25 mouse cellular contexts compared by ENCODE assay signal in genomic region chr13:97067691-97068090, GRCm38 (mm10). TPM values are rescaled to one million over a fixed set of nuclear protein-coding genes. Genes with fewer than 3 reads are reported as not detected.
DNase-seq lines count a peak whose midpoint lies in the region; ATAC-seq and TF ChIP-seq lines count a peak whose summit lies in the region.
"Had no signal": no experiment of that assay in that cellular context is flagged by ENCODE, and none has a peak within 500 bp of the region (broad histone marks: within the 10 kb centered on the region; RNA-seq: fewer than 3 reads in every experiment).

No protein-coding gene starts in this region.

- TF ChIP-seq POLR2A in heart, adult 2 months (IDR thresholded peaks at IDR 0.05; ENCODE audit: insufficient read depth, low read depth, low read length) = no peak

- no peak for TF ChIP-seq EP300 in heart, adult 2 months (IDR thresholded peaks at IDR 0.05; ENCODE audit: insufficient read depth, low read depth, low read length)
- no peak for TF ChIP-seq EP300 in liver, postnatal 0 days (IDR thresholded peaks at IDR 0.05; ENCODE audit: low read depth)

- WGBS in heart, embryonic 10.5 days = 7% methylated on average over 6 of the region's 6 CpGs
- 37% methylated on average over 6 of the region's 6 CpGs for WGBS in heart, adult 2 months
- 4% methylated on average over 6 of the region's 6 CpGs for WGBS in midbrain, embryonic 14.5 days
- WGBS in midbrain, embryonic 16.5 days = 5% methylated on average over 6 of the region's 6 CpGs
- WGBS in embryonic facial prominence, embryonic 11.5 days = 4% methylated on average over 6 of the region's 6 CpGs
- WGBS in liver, postnatal 0 days (ENCODE audit: insufficient replicate concordance) = 48% methylated on average over 6 of the region's 6 CpGs

- no peak overlapping the region for H3K9ac ChIP-seq in heart, adult 2 months (ENCODE audit: low read depth, low read length)
- H3K9ac ChIP-seq in midbrain, embryonic 14.5 days (replicated peaks; ENCODE audit: low read length) = no peak overlapping the region
- H3K9ac ChIP-seq in midbrain, embryonic 16.5 days (ENCODE audit: low read depth, low read length) = no peak overlapping the region
- no peak overlapping the region for H3K9ac ChIP-seq in embryonic facial prominence, embryonic 11.5 days (replicated peaks; ENCODE audit: low read length)
- no peak overlapping the region for H3K9ac ChIP-seq in liver, postnatal 0 days (replicated peaks)
- H3K9ac ChIP-seq: forebrain, embryonic 13.5 days; midbrain, embryonic 12.5 days had no signal

- no peak overlapping the region for H3K4me2 ChIP-seq in midbrain, embryonic 14.5 days (ENCODE audit: low read length)
- H3K4me2 ChIP-seq in midbrain, embryonic 16.5 days (ENCODE audit: low read length) = no peak overlapping the region
- no peak overlapping the region for H3K4me2 ChIP-seq in embryonic facial prominence, embryonic 11.5 days (ENCODE audit: low read depth, low read length)
- H3K4me2 ChIP-seq in liver, postnatal 0 days (ENCODE audit: low read depth, low read length) = peak overlapping the region; percentile 66
- H3K4me2 ChIP-seq: forebrain, embryonic 13.5 days; midbrain, embryonic 12.5 days had no signal

- H3K4me1 ChIP-seq in heart, embryonic 10.5 days = peaks cover 19% of the 10 kb centered on the region
- no peaks in the 10 kb centered on the region for H3K4me1 ChIP-seq in heart, adult 2 months (ENCODE audit: control insufficient read depth, insufficient read depth, low read length)
- H3K4me1 ChIP-seq in midbrain, embryonic 14.5 days (ENCODE audit: control insufficient read depth, insufficient read depth, low read length) = peaks cover under 1% of the 10 kb centered on the region; the same call in 1 of the 2 replicates
- H3K4me1 ChIP-seq in midbrain, embryonic 16.5 days (ENCODE audit: control insufficient read depth, insufficient read depth, low read length) = peaks cover 1% of the 10 kb centered on the region
- no peaks in the 10 kb centered on the region for H3K4me1 ChIP-seq in embryonic facial prominence, embryonic 11.5 days (ENCODE audit: control insufficient read depth, insufficient read depth, low read length)
- H3K4me1 ChIP-seq in liver, postnatal 0 days (ENCODE audit: insufficient read depth) = peaks cover 20% of the 10 kb centered on the region

- no peaks in the 10 kb centered on the region for H3K27me3 ChIP-seq in heart, embryonic 10.5 days (ENCODE audit: insufficient read depth, poor library complexity, severe bottlenecking)
- H3K27me3 ChIP-seq in heart, adult 2 months (ENCODE audit: control insufficient read depth, insufficient read depth, low read length) = peaks cover 11% of the 10 kb centered on the region
- peaks cover 10% of the 10 kb centered on the region; the same call in 1 of the 2 replicates for H3K27me3 ChIP-seq in midbrain, embryonic 14.5 days (ENCODE audit: control insufficient read depth, insufficient read depth, low read length)
- peaks cover 3% of the 10 kb centered on the region for H3K27me3 ChIP-seq in midbrain, embryonic 16.5 days (ENCODE audit: control insufficient read depth, insufficient read depth, low read depth, low read length)
- no peaks in the 10 kb centered on the region for H3K27me3 ChIP-seq in embryonic facial prominence, embryonic 11.5 days (ENCODE audit: control insufficient read depth, insufficient read depth, low read length)
- H3K27me3 ChIP-seq in liver, postnatal 0 days (ENCODE audit: insufficient read depth, low read length) = peaks cover 27% of the 10 kb centered on the region

- H3K9me3 ChIP-seq in heart, embryonic 10.5 days = no peaks in the 10 kb centered on the region
- H3K9me3 ChIP-seq in midbrain, embryonic 14.5 days (ENCODE audit: control insufficient read depth, low read length) = no peaks in the 10 kb centered on the region
- no peaks in the 10 kb centered on the region for H3K9me3 ChIP-seq in midbrain, embryonic 16.5 days (replicated peaks; ENCODE audit: control insufficient read depth, low read length, poor library complexity, severe bottlenecking)
- H3K9me3 ChIP-seq in embryonic facial prominence, embryonic 11.5 days (replicated peaks; ENCODE audit: control insufficient read depth, low read length) = no peaks in the 10 kb centered on the region
- H3K9me3 ChIP-seq in liver, postnatal 0 days (ENCODE audit: low read length) = no peaks in the 10 kb centered on the region
- H3K9me3 ChIP-seq: forebrain, embryonic 13.5 days; midbrain, embryonic 12.5 days had no signal

- no peak for ATAC-seq in midbrain, embryonic 14.5 days (ENCODE audit: low FRiP score, low TSS enrichment)
- ATAC-seq in midbrain, embryonic 16.5 days = no peak
- no peak for ATAC-seq in embryonic facial prominence, embryonic 11.5 days (replicated peaks; ENCODE audit: insufficient number of reproducible peaks, low FRiP score, low TSS enrichment, low read depth)
- no peak for ATAC-seq in liver, postnatal 0 days
- ATAC-seq: forebrain, embryonic 13.5 days; hindbrain, embryonic 16.5 days; intestine, postnatal 0 days had no signal

- H3K27ac ChIP-seq in heart, embryonic 10.5 days = peak overlapping the region; percentile 73
- H3K27ac ChIP-seq in heart, adult 2 months = no peak overlapping the region
- no peak overlapping the region for H3K27ac ChIP-seq in midbrain, embryonic 14.5 days (replicated peaks; ENCODE audit: low read depth, low read length)
- H3K27ac ChIP-seq in midbrain, embryonic 16.5 days (ENCODE audit: low read length) = no peak overlapping the region
- no peak overlapping the region for H3K27ac ChIP-seq in embryonic facial prominence, embryonic 11.5 days (replicated peaks; ENCODE audit: low read depth, low read length)
- 0 out of 2 replicates have a peak overlapping the region, but pooled peaks have one; percentile 30 for H3K27ac ChIP-seq in liver, postnatal 0 days (ENCODE audit: low read depth)
- H3K27ac ChIP-seq: forebrain, embryonic 13.5 days; midbrain, embryonic 12.5 days had no signal

- intact Hi-C loops in heart, adult 2 months (cut with DNase I) = no loop called here

- H3K36me3 ChIP-seq in heart, embryonic 10.5 days = no peaks in the 10 kb centered on the region
- no peaks in the 10 kb centered on the region for H3K36me3 ChIP-seq in heart, adult 2 months (ENCODE audit: control insufficient read depth, insufficient read depth, low read length)
- H3K36me3 ChIP-seq in midbrain, embryonic 14.5 days (ENCODE audit: control insufficient read depth, insufficient read depth, low read length) = no peaks in the 10 kb centered on the region
- no peaks in the 10 kb centered on the region for H3K36me3 ChIP-seq in midbrain, embryonic 16.5 days (ENCODE audit: control insufficient read depth, insufficient read depth, low read length)
- no peaks in the 10 kb centered on the region for H3K36me3 ChIP-seq in embryonic facial prominence, embryonic 11.5 days (replicated peaks; ENCODE audit: control insufficient read depth, insufficient read depth, low read depth, low read length)
- no peaks in the 10 kb centered on the region for H3K36me3 ChIP-seq in liver, postnatal 0 days (replicated peaks; ENCODE audit: insufficient read depth, low read length)
- H3K36me3 ChIP-seq: G1E; midbrain, embryonic 12.5 days had no signal

- no peak for TF ChIP-seq CTCF in heart, adult 2 months (IDR thresholded peaks at IDR 0.05)
- TF ChIP-seq CTCF in liver, postnatal 0 days (IDR thresholded peaks at IDR 0.05; ENCODE audit: low read depth) = no peak

- H3K4me3 ChIP-seq in heart, embryonic 10.5 days = peak overlapping the region; percentile 34
- H3K4me3 ChIP-seq in heart, adult 2 months = no peak overlapping the region
- H3K4me3 ChIP-seq in midbrain, embryonic 14.5 days (replicated peaks; ENCODE audit: low read depth, low read length) = no peak overlapping the region
- H3K4me3 ChIP-seq in midbrain, embryonic 16.5 days (ENCODE audit: low read depth, low read length) = no peak overlapping the region
- no peak overlapping the region for H3K4me3 ChIP-seq in embryonic facial prominence, embryonic 11.5 days (ENCODE audit: low read depth, low read length)
- peak overlapping the region; percentile 40 for H3K4me3 ChIP-seq in liver, postnatal 0 days (ENCODE audit: low read depth, low read length)
- H3K4me3 ChIP-seq: forebrain, embryonic 13.5 days; midbrain, embryonic 12.5 days had no signal

- H3K79me2 ChIP-seq in heart, adult 2 months (replicated peaks; ENCODE audit: control insufficient read depth, insufficient read depth, low read length) = no peaks in the 10 kb centered on the region

- DNase-seq in heart, embryonic 10.5 days (ENCODE audit: low spot score) = no peak
- DNase-seq in heart, adult 2 months = no peak
- peak; percentile 8 for DNase-seq in midbrain, embryonic 14.5 days
- DNase-seq in embryonic facial prominence, embryonic 11.5 days (ENCODE audit: low spot score) = peak; percentile 24
- no peak for DNase-seq in liver, postnatal 0 days
- no peak for DNase-seq in gastrocnemius, postnatal 10 days
- DNase-seq in lung, postnatal 36 days = no peak
- DNase-seq: B cell, adult 2 months; cerebellum, adult 11 months; cerebellum, postnatal 14 days; heart, postnatal 14 days; lung, adult 2 months; lung, postnatal 4 days had no signal

RNA-seq across cellular contexts. Expression of gene Fam169a, which starts 0.6 kb away (rescaled TPM):
- 12.7 and 16.3 TPM in 2 replicates for polyA plus RNA-seq in heart, embryonic 10.5 days (2016; fragmentation: Nextera tagmentation; extraction: Ambion mirVana)
- under 1 TPM; 0.42 to 0.50 TPM for total RNA-seq in heart, adult 2 months (2021)
- polyA plus RNA-seq in heart, adult 2 months (2012; rRNA removed) = 0.12 and 0.26 TPM in 2 replicates
- polyA plus RNA-seq in midbrain, embryonic 14.5 days (2014; fragmentation: Nextera tagmentation; extraction: Ambion mirVana) = 32.7 and 37.9 TPM in 2 replicates
- 36.6 and 38.2 TPM in 2 replicates for polyA plus RNA-seq in midbrain, embryonic 16.5 days (2015; fragmentation: Nextera tagmentation; extraction: Ambion mirVana)
- 8.9 and 9.1 TPM in 2 replicates for polyA plus RNA-seq in embryonic facial prominence, embryonic 11.5 days (2014; fragmentation: Nextera tagmentation; extraction: Ambion mirVana)
- polyA plus RNA-seq in liver, postnatal 0 days (2015; fragmentation: Nextera tagmentation; extraction: Ambion mirVana) = 0.27 and 0.37 TPM in 2 replicates
- under 1 TPM in 1 of 2 experiments, not detected in 1; 0.12 TPM for total RNA-seq in gastrocnemius, postnatal 10 days (2021)
- polyA plus RNA-seq: G1E; lung, adult 2 months had no signal

RNA-seq across cellular contexts. Expression of gene Gm6169, which starts 31.3 kb away (rescaled TPM):
- polyA plus RNA-seq in heart, embryonic 10.5 days (2016; fragmentation: Nextera tagmentation; extraction: Ambion mirVana) = 1.9 and 3.1 TPM in 2 replicates
- total RNA-seq in heart, adult 2 months (2021) = 10 to 100 TPM in 1 of 2 experiments, not detected in 1; 10.7 TPM
- polyA plus RNA-seq in heart, adult 2 months (2012; rRNA removed) = 1.2 and 2.5 TPM in 2 replicates
- 0.61 and 1.1 TPM in 2 replicates for polyA plus RNA-seq in midbrain, embryonic 14.5 days (2014; fragmentation: Nextera tagmentation; extraction: Ambion mirVana)
- 0.61 and 0.67 TPM in 2 replicates for polyA plus RNA-seq in midbrain, embryonic 16.5 days (2015; fragmentation: Nextera tagmentation; extraction: Ambion mirVana)
- polyA plus RNA-seq in embryonic facial prominence, embryonic 11.5 days (2014; fragmentation: Nextera tagmentation; extraction: Ambion mirVana) = 0.42 and 1.4 TPM in 2 replicates
- polyA plus RNA-seq in liver, postnatal 0 days (2015; fragmentation: Nextera tagmentation; extraction: Ambion mirVana) = 0.70 and 0.92 TPM in 2 replicates
- 10 to 100 TPM in 1 of 2 experiments, under 1 TPM in 1; 0.52 to 13.3 TPM for total RNA-seq in gastrocnemius, postnatal 10 days (2021)

RNA-seq across cellular contexts. Expression of gene 1700029F12Rik, which starts 33.5 kb away (rescaled TPM):
- polyA plus RNA-seq in heart, embryonic 10.5 days (2016; fragmentation: Nextera tagmentation; extraction: Ambion mirVana) = not detected in 2 replicates
- total RNA-seq in heart, adult 2 months (2021) = not detected
- 0.78 and 0.82 TPM in 2 replicates for polyA plus RNA-seq in heart, adult 2 months (2012; rRNA removed)
- polyA plus RNA-seq in midbrain, embryonic 14.5 days (2014; fragmentation: Nextera tagmentation; extraction: Ambion mirVana) = not detected in 2 replicates
- not detected in 2 replicates for polyA plus RNA-seq in midbrain, embryonic 16.5 days (2015; fragmentation: Nextera tagmentation; extraction: Ambion mirVana)
- polyA plus RNA-seq in embryonic facial prominence, embryonic 11.5 days (2014; fragmentation: Nextera tagmentation; extraction: Ambion mirVana) = not detected in 2 replicates
- polyA plus RNA-seq in liver, postnatal 0 days (2015; fragmentation: Nextera tagmentation; extraction: Ambion mirVana) = not detected in 2 replicates
- total RNA-seq in gastrocnemius, postnatal 10 days (2021) = not detected
- total RNA-seq: adrenal gland, adult 18-20 months; G1E; granulocyte monocyte progenitor cell, adult 5-6 weeks; heart, postnatal 14 days; left cerebral cortex, postnatal 36 days had no signal
- polyA plus RNA-seq: embryonic facial prominence, embryonic 14.5 days; forebrain, embryonic 13.5 days; G1E; hindbrain, embryonic 16.5 days; intestine, postnatal 0 days; kidney, embryonic 16.5 days; lung, adult 2 months; midbrain, embryonic 12.5 days; stomach, embryonic 16.5 days had no signal

Comparison
In these comparisons a context has a peak if more than half of its experiments do, and no peak if none do; other contexts are left out.
1. H3K27ac ChIP-seq: peak in heart, embryonic 10.5 days (single experiment) and liver, postnatal 0 days (single experiment); none in heart, adult 2 months (single experiment), midbrain, embryonic 14.5 days (single experiment), midbrain, embryonic 16.5 days (single experiment) and embryonic facial prominence, embryonic 11.5 days (single experiment).
2. H3K4me3 ChIP-seq: peak in heart, embryonic 10.5 days (single experiment) and liver, postnatal 0 days (single experiment); none in heart, adult 2 months (single experiment), midbrain, embryonic 14.5 days (single experiment), midbrain, embryonic 16.5 days (single experiment) and embryonic facial prominence, embryonic 11.5 days (single experiment).
3. DNase-seq: peak in midbrain, embryonic 14.5 days (single experiment) and embryonic facial prominence, embryonic 11.5 days (single experiment); none in heart, embryonic 10.5 days (single experiment), heart, adult 2 months (0 of 2), liver, postnatal 0 days (single experiment), gastrocnemius, postnatal 10 days (single experiment) and lung, postnatal 36 days (single experiment).